Mouse (Mus musculus): ENCODE data around the gene Tmem202.

DNA sequence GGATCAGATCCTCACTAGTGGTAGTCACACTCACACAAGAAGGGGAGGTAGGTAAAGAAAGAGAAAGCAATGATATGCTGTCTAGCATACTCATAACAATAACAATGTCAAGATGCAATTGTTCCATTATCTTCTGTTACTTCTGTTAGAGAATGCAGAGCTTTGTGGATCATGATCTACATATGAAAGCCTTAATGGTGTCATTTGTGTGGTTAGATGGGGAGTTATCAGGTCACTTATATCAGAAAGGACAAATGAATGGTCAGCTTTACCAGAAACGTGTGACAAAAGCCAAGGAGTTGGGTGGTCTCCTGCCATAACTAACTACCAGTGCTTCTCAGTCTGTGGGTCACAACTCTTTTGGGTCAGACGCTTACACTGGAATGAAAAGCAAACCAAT, 66.5 kb downstream of the Tmem202 start:
- TF ChIP-seq CTCF (IDR thresholded peaks at IDR 0.05; ENCODE audit: extremely low read depth, insufficient read length, insufficient replicate concordance, low read depth, low read length) (no peak), POLR2A (IDR thresholded peaks at IDR 0.05; ENCODE audit: low read depth, low read length) (no peak)

Measured in small intestine, adult 2 months (tissue).